Mouse (Mus musculus) thymus, adult 2 months (tissue): ENCODE data around the gene Hip1. TPM values are rescaled to one million over a fixed set of nuclear protein-coding genes. Genes with fewer than 3 reads are reported as not detected.
A peak's percentile ranks its signal among the peaks of the same experiment; 100 is the strongest.
"Not testable (repeated sequence)": the region's sequence is repeated elsewhere in the genome, so short reads cannot be mapped to it uniquely, and the experiment has no call there.

Experiments used
- DNase-seq: peaks from one replicate; pipeline ENCODE4 v3.0.0; 2021
- H3K27ac ChIP-seq: fragments of 200-500 bp; 2 replicates; pipeline ENCODE4 v1.5.1; 2012; ENCODE audit warnings: low read length, control low read depth; ENCODE audit not compliant: control insufficient read depth, insufficient read depth
- H3K27me3 ChIP-seq: fragments of 200-500 bp; 2 replicates; pipeline ENCODE4 v1.6.1; 2012; ENCODE audit warnings: mild to moderate bottlenecking, low read length, moderate library complexity, mixed read lengths; ENCODE audit not compliant: control insufficient read depth, insufficient read depth
- H3K36me3 ChIP-seq: fragments of 200-500 bp; 2 replicates; pipeline ENCODE4 v1.6.1; 2012; ENCODE audit warnings: mild to moderate bottlenecking, low read length, moderate library complexity; ENCODE audit not compliant: control insufficient read depth, insufficient read depth
- H3K4me1 ChIP-seq: fragments of 200-500 bp; replicated peaks from 2 replicates; pipeline ENCODE4 v1.6.1; 2012; ENCODE audit warnings: low read length; ENCODE audit not compliant: control insufficient read depth, insufficient read depth
- H3K4me3 ChIP-seq: fragments of 200-500 bp; 2 replicates; pipeline ENCODE4 v1.5.1; 2012; ENCODE audit warnings: mild to moderate bottlenecking, low read length, control low read depth, moderate library complexity; ENCODE audit not compliant: control insufficient read depth, insufficient read depth
- CTCF ChIP-seq: fragments of 200-500 bp; IDR thresholded peaks from 2 replicates; pipeline ENCODE4 v1.5.1; 2012; ENCODE audit warnings: mild to moderate bottlenecking, control low read depth, low read length, moderate library complexity, borderline replicate concordance; ENCODE audit not compliant: control insufficient read depth, poor library complexity, insufficient read depth; ENCODE audit errors: extremely low read depth
- POLR2A ChIP-seq: fragments of 200-500 bp; IDR thresholded peaks from 2 replicates; pipeline ENCODE4 v1.6.1; 2012; ENCODE audit warnings: mild to moderate bottlenecking, low read length, control low read depth, moderate library complexity; ENCODE audit not compliant: control insufficient read depth, poor library complexity, insufficient read depth; ENCODE audit errors: extremely low read depth
- WGBS: fragments of 180-500 bp; shearing (Covaris S2); methylation state at CpG from one replicate; pipeline ENCODE4 v1.1.7; 2018; 5-methylcytosine and 5-hydroxymethylcytosine counted together
- polyA plus RNA-seq: library from polyadenylated mRNA; depleted of rRNA; stranded (reverse); fragments of >200 nt; gene quantifications from 2 replicates; pipeline ENCODE4 v1.2.3, GENCODE M21; 2012

Gene Hip1
- polyA plus RNA-seq, 1 experiment = 11.8 TPM

- TF ChIP-seq POLR2A (no peak), CTCF (no peak)
- Histone ChIP-seq H3K4me1 (no peaks in the 10 kb centered on the region), H3K4me3 (no peak overlapping the region), H3K27ac (no peak overlapping the region), H3K27me3 (no peaks in the 10 kb centered on the region), H3K36me3 (no peaks in the 10 kb centered on the region)
- 70% methylated on average over 3 of the region's 3 CpGs for WGBS
- peak; percentile 26 for DNase-seq
These were observed 85.4 kb downstream of the Hip1 start for GRCm38 (mm10) chr5:135459486-135459885.

- DNase-seq = no peak
- WGBS = 93% methylated on average over 16 of the region's 16 CpGs
- H3K36me3 ChIP-seq = no peaks in the 10 kb centered on the region
- no peak overlapping the region for H3K27ac ChIP-seq
- H3K4me3 ChIP-seq = no peak overlapping the region
- no peaks in the 10 kb centered on the region for H3K4me1 ChIP-seq
- no peaks in the 10 kb centered on the region for H3K27me3 ChIP-seq
- TF ChIP-seq CTCF (no peak), POLR2A (no peak)
These were observed 87.0 kb downstream of the Hip1 start for GRCm38 (mm10) chr5:135457961-135458360.

- Histone ChIP-seq H3K36me3 (no peaks in the 10 kb centered on the region), H3K4me1 (no peaks in the 10 kb centered on the region), H3K4me3 (no peak overlapping the region), H3K27ac (no peak overlapping the region), H3K27me3 (no peaks in the 10 kb centered on the region)
- TF ChIP-seq POLR2A = no peak
- no peak for TF ChIP-seq CTCF
- DNase-seq = no peak
- 96% methylated on average over 9 of the region's 9 CpGs for WGBS
These were observed 88.4 kb downstream of the Hip1 start for GRCm38 (mm10) chr5:135456515-135456914.

DNA sequence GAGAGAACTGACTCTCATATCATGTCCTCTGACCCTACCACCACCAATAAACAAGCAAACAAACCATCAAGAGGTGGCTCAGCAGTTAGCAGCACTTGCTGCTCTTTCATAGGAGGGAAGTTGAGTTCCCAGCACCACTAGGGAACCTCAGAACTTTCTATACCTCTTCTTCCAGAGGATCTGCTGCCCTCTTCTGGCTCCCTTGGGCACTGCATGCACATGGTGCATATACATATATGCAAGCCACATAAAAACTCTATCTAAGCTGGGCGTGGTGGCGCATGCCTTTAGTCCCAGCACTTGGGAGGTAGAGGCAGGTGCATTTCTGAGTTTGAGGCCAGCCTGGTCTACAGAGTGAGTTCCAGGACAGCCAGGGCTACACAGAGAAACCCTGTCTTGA lies 90.7 kb downstream of the Hip1 start:
- Histone ChIP-seq H3K4me3 (no peak overlapping the region), H3K27ac (no peak overlapping the region), H3K4me1 (no peaks in the 10 kb centered on the region), H3K36me3 (no peaks in the 10 kb centered on the region), H3K27me3 (no peaks in the 10 kb centered on the region)
- DNase-seq = no peak
- 100% methylated on average over 2 of the region's 2 CpGs for WGBS
- no peak for TF ChIP-seq CTCF
- no peak for TF ChIP-seq POLR2A

- DNase-seq, H3K4me3 ChIP-seq, H3K27me3 ChIP-seq, H3K4me1 ChIP-seq, H3K27ac ChIP-seq, H3K36me3 ChIP-seq: not testable (repeated sequence)
- WGBS = 93% methylated on average over 5 of the region's 5 CpGs
These were observed 93.4 kb downstream of the Hip1 start for GRCm38 (mm10) chr5:135451559-135451958.

- H3K27ac ChIP-seq = no peak overlapping the region
- no peaks in the 10 kb centered on the region for H3K4me1 ChIP-seq
- DNase-seq = no peak
- H3K4me3 ChIP-seq = no peak overlapping the region
- WGBS = 96% methylated on average over 8 of the region's 8 CpGs
- H3K36me3 ChIP-seq = no peaks in the 10 kb centered on the region
- TF ChIP-seq POLR2A = no peak
- no peak for TF ChIP-seq CTCF
- H3K27me3 ChIP-seq = no peaks in the 10 kb centered on the region
These were observed 93.8 kb downstream of the Hip1 start for GRCm38 (mm10) chr5:135451100-135451499.

GRCm38 (mm10) chr5:135445755-135446154 lies 99.2 kb downstream of the Hip1 start:
- DNase-seq = no peak
- H3K27ac ChIP-seq = no peak overlapping the region
- H3K36me3 ChIP-seq = no peaks in the 10 kb centered on the region
- no peaks in the 10 kb centered on the region for H3K4me1 ChIP-seq
- WGBS = 97% methylated on average over 8 of the region's 8 CpGs
- no peak overlapping the region for H3K4me3 ChIP-seq
- H3K27me3 ChIP-seq = no peaks in the 10 kb centered on the region
- no peak for TF ChIP-seq POLR2A
- TF ChIP-seq CTCF = no peak
